Mouse (Mus musculus) neural tube, embryonic 11.5 days (tissue): Measurements from ENCODE around the gene Mettl6. TPM values are rescaled to one million over a fixed set of nuclear protein-coding genes. Genes with fewer than 3 reads are reported as not detected.

ENCODE experiments used
- ATAC-seq: fragments of 200-750 bp; cut with Nextera tagmentation; 2 replicates; pipeline ENCODE4 v1.8.0; 2017; ENCODE audit warnings: moderate number of reproducible peaks, mild to moderate bottlenecking, moderate TSS enrichment, moderate library complexity; ENCODE audit not compliant: insufficient read depth, low FRiP score, low TSS enrichment
- DNase-seq: peaks from one replicate; pipeline ENCODE4 v3.0.0-alpha.2; 2015; ENCODE audit warnings: low spot score
- H3K27ac ChIP-seq: fragments of 300-500 bp; sonication (generic); 2 replicates; pipeline ENCODE4 v1.5.1; 2014; ENCODE audit warnings: low read depth, mild to moderate bottlenecking, low read length
- H3K27me3 ChIP-seq: fragments of 300-500 bp; sonication (generic); 2 replicates; pipeline ENCODE4 v1.6.1; 2014; ENCODE audit warnings: mild to moderate bottlenecking, low read length, mixed read lengths; ENCODE audit not compliant: control insufficient read depth, insufficient read depth
- H3K36me3 ChIP-seq: fragments of 300-500 bp; sonication (generic); 2 replicates; pipeline ENCODE4 v1.6.1; 2014; ENCODE audit warnings: mild to moderate bottlenecking, low read length, moderate library complexity, mixed read lengths; ENCODE audit not compliant: control insufficient read depth, insufficient read depth
- H3K4me1 ChIP-seq: fragments of 300-500 bp; sonication (generic); 2 replicates; pipeline ENCODE4 v1.6.1; 2014; ENCODE audit warnings: low read length, mixed read lengths; ENCODE audit not compliant: control insufficient read depth, insufficient read depth
- H3K4me2 ChIP-seq: fragments of 300-500 bp; sonication (generic); 2 replicates; pipeline ENCODE4 v1.6.1; 2014; ENCODE audit warnings: low read depth, mild to moderate bottlenecking, moderate library complexity
- H3K4me3 ChIP-seq: fragments of 300-500 bp; sonication (generic); 2 replicates; pipeline ENCODE4 v1.5.1; 2014; ENCODE audit warnings: low read depth, low read length
- H3K9ac ChIP-seq: fragments of 300-500 bp; sonication (generic); 2 replicates; pipeline ENCODE4 v1.6.1; 2014; ENCODE audit warnings: mild to moderate bottlenecking, low read length
- H3K9me3 ChIP-seq: fragments of 300-500 bp; sonication (generic); 2 replicates; pipeline ENCODE4 v1.6.1; 2016; ENCODE audit warnings: low read length; ENCODE audit not compliant: control insufficient read depth
- WGBS: fragments of 180-500 bp; shearing (Covaris S2); extraction: QIAGEN DNeasy Blood & Tissue Kit; methylation state at CpG from one replicate; pipeline ENCODE4 v1.1.7; 2014; 5-methylcytosine and 5-hydroxymethylcytosine counted together
- polyA plus RNA-seq: library from polyadenylated mRNA; unstranded; fragments of >200 nt; fragmentation: Nextera tagmentation; extraction: Ambion mirVana; gene quantifications from 2 replicates; pipeline ENCODE4 v1.2.1, GENCODE M21; 2014

Mettl6 gene
- polyA plus RNA-seq, 1 experiment from 2014 or later, result 85.6 TPM

DNA sequence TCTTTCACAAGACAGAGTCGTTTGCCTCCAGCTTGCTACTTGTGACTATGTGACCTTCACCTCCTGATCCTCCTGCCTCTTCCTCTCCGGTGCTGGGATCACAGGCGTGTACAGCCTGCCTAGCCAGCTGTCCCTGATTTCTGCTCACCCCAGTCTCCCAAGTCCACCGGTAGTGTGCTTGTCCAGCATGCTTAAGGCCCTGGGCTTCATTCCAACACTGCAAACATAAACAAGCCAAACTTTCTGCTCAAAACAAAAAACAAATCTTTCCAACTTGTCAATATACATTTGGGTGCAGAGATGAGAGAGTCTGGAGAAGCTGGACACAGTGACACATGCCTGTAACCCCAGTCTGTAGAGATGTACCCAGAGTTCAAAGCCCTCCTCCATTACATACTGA, 62.4 kb downstream of the Mettl6 start:
- H3K36me3 ChIP-seq, result no peaks in the 10 kb centered on the region
- no peak for ATAC-seq
- no peak overlapping the region for H3K4me2 ChIP-seq

DNA sequence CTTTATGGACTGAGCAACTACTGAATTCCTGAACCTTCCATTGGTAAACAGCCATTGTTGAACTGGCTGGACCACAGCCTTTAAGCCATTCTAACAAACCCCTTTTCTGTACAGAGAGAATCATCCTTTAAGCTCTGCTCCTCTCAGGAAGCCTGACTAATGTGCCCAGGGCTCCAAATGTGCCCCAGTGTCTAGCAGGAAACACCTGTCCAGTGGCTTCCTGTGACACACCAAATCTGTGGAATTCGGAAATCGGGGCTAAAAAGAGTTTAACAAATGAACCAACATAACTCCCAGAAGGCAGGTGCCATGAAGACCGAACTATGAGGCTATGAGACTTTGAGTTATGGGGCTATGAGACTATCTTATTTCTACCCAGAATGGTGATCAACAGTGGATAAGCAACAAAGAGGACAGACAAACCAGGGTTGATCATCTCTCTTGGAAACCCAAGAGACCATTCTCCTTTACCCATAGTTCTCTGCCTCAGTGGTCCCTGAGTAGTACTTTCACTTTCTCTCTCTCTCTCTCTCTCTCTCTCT, 63.0 kb downstream of the Mettl6 start:
- no peak overlapping the region for H3K27ac ChIP-seq
- ATAC-seq, result no peak
- H3K36me3 ChIP-seq, result no peaks in the 10 kb centered on the region
- no peaks in the 10 kb centered on the region for H3K9me3 ChIP-seq
- no peak overlapping the region for H3K4me2 ChIP-seq
- H3K4me1 ChIP-seq, result peaks cover 16% of the 10 kb centered on the region; the same call in 1 of the 2 replicates
- H3K9ac ChIP-seq, result no peak overlapping the region
- H3K27me3 ChIP-seq, result no peaks in the 10 kb centered on the region
- no peak overlapping the region for H3K4me3 ChIP-seq
- DNase-seq, result no peak
- WGBS, result 79% methylated on average over 3 of the region's 3 CpGs

More for the DNA sequence above, 62.4 kb downstream of the Mettl6 start:
- Histone ChIP-seq H3K9ac (no peak overlapping the region), H3K4me1 (peaks cover 16% of the 10 kb centered on the region; the same call in 1 of the 2 replicates), H3K27me3 (no peaks in the 10 kb centered on the region), H3K27ac (no peak overlapping the region), H3K4me3 (no peak overlapping the region), H3K9me3 (no peaks in the 10 kb centered on the region)
- DNase-seq, result no peak
- WGBS, result 46% methylated on average over 4 of the region's 4 CpGs

DNA sequence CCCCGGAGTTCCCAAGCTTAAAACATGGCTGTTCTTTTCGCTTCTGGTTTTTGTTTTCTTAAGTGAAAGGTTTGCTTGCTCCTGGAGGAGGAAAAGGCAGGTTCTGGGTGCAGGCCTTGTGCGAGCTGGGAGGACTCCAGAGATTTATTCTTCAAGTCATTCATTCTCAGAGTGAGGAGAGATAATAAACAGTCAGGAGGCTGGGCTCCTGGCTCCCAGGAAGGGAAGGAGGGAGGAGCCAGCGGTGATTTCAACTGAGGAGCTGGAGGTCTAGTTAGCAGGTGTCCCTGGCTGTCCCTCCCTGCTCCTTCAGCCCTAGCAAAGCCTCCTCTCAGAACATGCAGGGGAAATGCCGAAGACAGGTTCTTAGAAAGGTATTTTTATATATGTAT, 65.8 kb downstream of the Mettl6 start:
- ATAC-seq, result no peak
- Histone ChIP-seq H3K36me3 (no peaks in the 10 kb centered on the region), H3K4me3 (no peak overlapping the region), H3K4me1 (peaks cover 9% of the 10 kb centered on the region; the same call in 1 of the 2 replicates), H3K27ac (no peak overlapping the region), H3K4me2 (no peak overlapping the region), H3K27me3 (no peaks in the 10 kb centered on the region), H3K9me3 (peaks cover 3% of the 10 kb centered on the region; the same call in 1 of the 2 replicates), H3K9ac (no peak overlapping the region)
- no peak for DNase-seq
- WGBS, result 52% methylated on average over 5 of the region's 5 CpGs

GRCm38 (mm10) chr14:31428211-31429003, 66.4 kb downstream of the Mettl6 start:
- H3K9me3 ChIP-seq, result peaks cover 3% of the 10 kb centered on the region; the same call in 1 of the 2 replicates

More at GRCm38 (mm10) chr14:31428211-31429003, 66.4 kb downstream of the Mettl6 start:
- Histone ChIP-seq H3K4me3 (no peak overlapping the region), H3K4me2 (no peak overlapping the region), H3K27ac (no peak overlapping the region), H3K4me1 (peaks cover 7% of the 10 kb centered on the region; the same call in 1 of the 2 replicates), H3K36me3 (no peaks in the 10 kb centered on the region), H3K9ac (no peak overlapping the region), H3K27me3 (no peaks in the 10 kb centered on the region)
- DNase-seq, result no peak
- ATAC-seq, result no peak
- WGBS, result 77% methylated on average over 15 of the region's 15 CpGs

Other genes with a start within 250 kb of the Mettl6 start
- gene Phf7, start 243.7 kb downstream of the Mettl6 start, polyA plus RNA-seq, result 12.7 and 13.1 TPM in 2 replicates
- gene Bap1, start 243.6 kb downstream of the Mettl6 start, polyA plus RNA-seq, result 113 and 125 TPM in 2 replicates
- gene Dnah1, start 171.1 kb downstream of the Mettl6 start, polyA plus RNA-seq, result 5.9 and 7.6 TPM in 2 replicates
- gene Capn7, start 158.4 kb downstream of the Mettl6 start, polyA plus RNA-seq, result 51.0 and 52.0 TPM in 2 replicates
- 17.2 and 20.1 TPM in 2 replicates for gene Sh3bp5, start 59.0 kb downstream of the Mettl6 start, polyA plus RNA-seq
- gene Eaf1, start 641 bp downstream of the Mettl6 start, polyA plus RNA-seq, result 21.8 and 22.5 TPM in 2 replicates
- gene Colq, start 96.3 kb upstream of the Mettl6 start, polyA plus RNA-seq, result 0.28 and 0.73 TPM in 2 replicates
- 1.0 TPM in 1 of 2 replicates, not detected in the other for gene Gm49387, start 145.8 kb upstream of the Mettl6 start, polyA plus RNA-seq
- 14.5 and 16.0 TPM in 2 replicates for gene Btd, start 146.0 kb upstream of the Mettl6 start, polyA plus RNA-seq
- 6.7 and 8.2 TPM in 2 replicates for gene Hacl1, start 146.2 kb upstream of the Mettl6 start, polyA plus RNA-seq